Mouse (Mus musculus) heart, postnatal 0 days (tissue): Measurements from ENCODE around the gene Olfr553.
"Not testable (repeated sequence)": the region's sequence is repeated elsewhere in the genome, so short reads cannot be mapped to it uniquely, and the experiment has no call there.

Source experiments
- CTCF ChIP-seq: IDR thresholded peaks from 2 replicates; pipeline ENCODE4 v1.5.1; 2016; ENCODE audit warnings: antibody characterized with exemption, control low read depth, low read depth
- EP300 ChIP-seq: IDR thresholded peaks from 2 replicates; pipeline ENCODE4 v1.6.1; 2016; ENCODE audit warnings: antibody characterized with exemption, low read depth

DNA sequence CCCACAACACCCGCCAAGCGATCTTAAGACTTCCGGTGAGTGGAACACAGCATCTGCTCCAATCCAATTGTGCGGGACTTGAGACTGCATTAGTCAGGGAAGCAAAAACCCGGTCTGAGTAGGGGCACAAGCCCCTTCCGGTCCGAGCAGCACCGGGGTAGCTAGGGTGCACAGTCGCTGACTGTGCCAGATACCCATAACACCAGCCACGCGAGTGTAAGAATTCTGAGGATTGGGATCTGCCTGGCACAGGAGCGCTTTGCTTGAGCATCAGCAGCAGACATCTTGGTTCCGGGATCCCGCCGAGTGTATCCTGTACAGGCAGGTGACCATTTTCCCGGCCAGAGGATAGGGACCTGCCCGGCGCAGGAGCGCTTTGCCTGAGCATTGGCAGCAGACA lies 2.4 kb upstream of the Olfr553 start:
- not testable (repeated sequence) for TF ChIP-seq EP300, CTCF
